Mouse (Mus musculus): ENCODE data around the gene Olfr643.
"Not testable (repeated sequence)": the region's sequence is repeated elsewhere in the genome, so short reads cannot be mapped to it uniquely, and the experiment has no call there.

The Olfr643 gene

GRCm38 (mm10) chr7:104018953-104019352, 118.3 kb downstream of the Olfr643 start:
- DNase-seq (ENCODE audit: low spot score): no peak

GRCm38 (mm10) chr7:104017203-104017602, 120.0 kb downstream of the Olfr643 start, which contains the start of gene Olfr639:
TSS of gene Olfr639 (minus strand) at chr7:104017303.
- DNase-seq (ENCODE audit: low spot score): no peak

GRCm38 (mm10) chr7:103999124-103999523, 138.1 kb downstream of the Olfr643 start:
- no peak for DNase-seq (ENCODE audit: low spot score)

- DNase-seq (ENCODE audit: low spot score): no peak
Observed at GRCm38 (mm10) chr7:103998446-103998845, 138.8 kb downstream of the Olfr643 start, which contains the start of gene Olfr638. TSS of gene Olfr638 (plus strand) at chr7:103998746.

GRCm38 (mm10) chr7:103971782-103972181, 165.4 kb downstream of the Olfr643 start:
- no peak for DNase-seq (ENCODE audit: low spot score)

- no peak for DNase-seq (ENCODE audit: low spot score)
Observed at GRCm38 (mm10) chr7:103970852-103971251, 166.4 kb downstream of the Olfr643 start, which contains the start of gene Olfr635. TSS of gene Olfr635 (plus strand) at chr7:103971152.

GRCm38 (mm10) chr7:103966873-103967272, 170.3 kb downstream of the Olfr643 start:
- DNase-seq (ENCODE audit: low spot score): not testable (repeated sequence)
